Mouse (Mus musculus): ENCODE data around the gene Wdr77. TPM values are rescaled to one million over a fixed set of nuclear protein-coding genes. Genes with fewer than 3 reads are reported as not detected.

Wdr77 gene
- total and polyA plus RNA-seq, 2 experiments from 2014 or later, result 65.1 to 88.1 TPM

- no peak for TF ChIP-seq CTCF (IDR thresholded peaks at IDR 0.05)
- Histone ChIP-seq H3K9me3 (ENCODE audit: low read length) (no peaks in the 10 kb centered on the region), H3K9ac (replicated peaks; ENCODE audit: low read length, poor library complexity, severe bottlenecking) (no peak overlapping the region), H3K27ac (ENCODE audit: low read depth, low read length) (no peak overlapping the region), H3K4me3 (ENCODE audit: low read depth, low read length) (no peak overlapping the region), H3K27me3 (ENCODE audit: insufficient read depth, low read length) (no peaks in the 10 kb centered on the region), H3K4me2 (ENCODE audit: low read depth, low read length, poor library complexity, severe bottlenecking) (no peak overlapping the region), H3K4me1 (ENCODE audit: insufficient read depth, low read length) (no peaks in the 10 kb centered on the region), H3K36me3 (ENCODE audit: insufficient read depth, low read length) (0 out of 2 replicates have a peak, but pooled peaks cover 2% of the 10 kb centered on the region)
- ATAC-seq (ENCODE audit: low FRiP score), result no peak
- peak; percentile 41 for DNase-seq (ENCODE audit: low spot score)
- WGBS, result 73% methylated on average over 5 of the region's 5 CpGs
Observed at GRCm38 (mm10) chr3:105935033-105935432, 24.1 kb upstream of the Wdr77 start.

- 94% methylated on average over 4 of the region's 4 CpGs for WGBS
- ATAC-seq (ENCODE audit: low FRiP score) (no peak), DNase-seq (ENCODE audit: low spot score) (no peak)
- TF ChIP-seq CTCF (IDR thresholded peaks at IDR 0.05), result no peak
- Histone ChIP-seq H3K9me3 (ENCODE audit: low read length) (no peaks in the 10 kb centered on the region), H3K9ac (replicated peaks; ENCODE audit: low read length, poor library complexity, severe bottlenecking) (no peak overlapping the region), H3K27ac (ENCODE audit: low read depth, low read length) (no peak overlapping the region), H3K27me3 (ENCODE audit: insufficient read depth, low read length) (no peaks in the 10 kb centered on the region), H3K4me1 (ENCODE audit: insufficient read depth, low read length) (no peaks in the 10 kb centered on the region), H3K36me3 (ENCODE audit: insufficient read depth, low read length) (peaks cover 5% of the 10 kb centered on the region; the same call in 1 of the 2 replicates), H3K4me3 (ENCODE audit: low read depth, low read length) (no peak overlapping the region), H3K4me2 (ENCODE audit: low read depth, low read length, poor library complexity, severe bottlenecking) (no peak overlapping the region)
Observed at GRCm38 (mm10) chr3:105936111-105936510, 23.1 kb upstream of the Wdr77 start.

- 94% methylated on average over 7 of the region's 7 CpGs for WGBS
- no peaks in the 10 kb centered on the region for H3K27me3 ChIP-seq (ENCODE audit: insufficient read depth, low read length)
- no peaks in the 10 kb centered on the region for H3K4me1 ChIP-seq (ENCODE audit: insufficient read depth, low read length)
- ATAC-seq (ENCODE audit: low FRiP score), result no peak
- no peak for TF ChIP-seq CTCF (IDR thresholded peaks at IDR 0.05)
- H3K27ac ChIP-seq (ENCODE audit: low read depth, low read length), result no peak overlapping the region
- no peak for DNase-seq (ENCODE audit: low spot score)
- no peak overlapping the region for H3K4me2 ChIP-seq (ENCODE audit: low read depth, low read length, poor library complexity, severe bottlenecking)
- peaks cover 27% of the 10 kb centered on the region for H3K36me3 ChIP-seq (ENCODE audit: insufficient read depth, low read length)
- no peaks in the 10 kb centered on the region for H3K9me3 ChIP-seq (ENCODE audit: low read length)
- no peak overlapping the region for H3K4me3 ChIP-seq (ENCODE audit: low read depth, low read length)
- no peak overlapping the region for H3K9ac ChIP-seq (replicated peaks; ENCODE audit: low read length, poor library complexity, severe bottlenecking)
Observed at GRCm38 (mm10) chr3:105951348-105951747, 7.8 kb upstream of the Wdr77 start.

DNA sequence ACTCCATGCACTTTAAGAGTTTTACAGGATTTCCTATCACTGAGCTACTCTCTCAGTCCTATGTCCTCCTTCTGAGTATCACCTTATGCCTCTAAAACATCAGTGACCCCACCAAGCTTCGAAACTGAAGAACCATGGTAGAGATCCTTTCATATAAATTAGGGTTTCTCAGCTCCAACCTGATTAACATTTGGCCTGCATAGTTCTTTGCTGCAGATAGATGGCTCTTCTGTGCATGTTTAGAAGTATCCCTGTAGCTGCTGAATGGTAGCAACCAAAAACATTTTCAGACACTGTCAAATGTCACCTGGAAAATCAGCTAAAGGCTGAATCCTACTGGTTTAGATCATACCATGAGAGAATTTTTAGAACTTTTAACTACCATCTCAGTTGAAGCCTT lies 1.9 kb upstream of the Wdr77 start:
- no peak for DNase-seq (ENCODE audit: low spot score)
- no peaks in the 10 kb centered on the region for H3K27me3 ChIP-seq (ENCODE audit: insufficient read depth, low read length)
- no peak overlapping the region for H3K27ac ChIP-seq (ENCODE audit: low read depth, low read length)
- no peaks in the 10 kb centered on the region for H3K9me3 ChIP-seq (ENCODE audit: low read length)
- peaks cover 15% of the 10 kb centered on the region for H3K36me3 ChIP-seq (ENCODE audit: insufficient read depth, low read length)
- H3K4me1 ChIP-seq (ENCODE audit: insufficient read depth, low read length), result 0 out of 2 replicates have a peak, but pooled peaks cover 4% of the 10 kb centered on the region
- H3K9ac ChIP-seq (replicated peaks; ENCODE audit: low read length, poor library complexity, severe bottlenecking), result 0 out of 2 replicates have a peak overlapping the region, but pooled peaks have one; percentile 19
- no peak overlapping the region for H3K4me3 ChIP-seq (ENCODE audit: low read depth, low read length)
- no peak for ATAC-seq (ENCODE audit: low FRiP score)
- H3K4me2 ChIP-seq (ENCODE audit: low read depth, low read length, poor library complexity, severe bottlenecking), result no peak overlapping the region
- peak; percentile 60 for TF ChIP-seq CTCF (IDR thresholded peaks at IDR 0.05)
- 92% methylated on average over 1 of the region's 1 CpGs for WGBS

DNA sequence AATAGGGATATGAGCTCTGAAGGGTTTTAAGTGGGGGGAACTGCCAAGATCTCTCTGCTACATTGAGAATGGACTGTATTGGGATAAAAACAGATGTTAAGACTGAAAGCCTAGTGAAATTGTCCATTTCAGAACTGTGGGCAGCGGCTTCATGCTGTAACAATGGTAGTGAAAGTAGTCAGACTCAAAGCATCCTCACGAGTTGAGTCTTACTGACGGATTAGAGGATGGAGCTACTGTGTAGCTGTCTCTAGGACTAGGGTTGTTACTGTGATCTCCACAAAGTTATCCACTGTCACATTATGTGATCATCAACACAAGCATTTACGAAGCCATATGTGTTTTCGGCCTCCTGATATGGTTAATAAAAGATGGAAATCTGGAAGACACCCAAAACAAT lies 965 bp upstream of the Wdr77 start:
- peak overlapping the region; percentile 50 for H3K4me2 ChIP-seq (ENCODE audit: low read depth, low read length, poor library complexity, severe bottlenecking)
- ATAC-seq (ENCODE audit: low FRiP score), result no peak
- WGBS, result 40% methylated on average over 5 of the region's 5 CpGs
- peaks cover 21% of the 10 kb centered on the region for H3K36me3 ChIP-seq (ENCODE audit: insufficient read depth, low read length)
- no peak for TF ChIP-seq CTCF (IDR thresholded peaks at IDR 0.05)
- H3K27me3 ChIP-seq (ENCODE audit: insufficient read depth, low read length), result no peaks in the 10 kb centered on the region
- H3K27ac ChIP-seq (ENCODE audit: low read depth, low read length), result peak overlapping the region; percentile 86; the same call in 1 of the 2 replicates
- H3K4me1 ChIP-seq (ENCODE audit: insufficient read depth, low read length), result 0 out of 2 replicates have a peak, but pooled peaks cover 4% of the 10 kb centered on the region
- H3K9me3 ChIP-seq (ENCODE audit: low read length), result no peaks in the 10 kb centered on the region
- H3K4me3 ChIP-seq (ENCODE audit: low read depth, low read length), result peak overlapping the region; percentile 95
- no peak for DNase-seq (ENCODE audit: low spot score)
- H3K9ac ChIP-seq (replicated peaks; ENCODE audit: low read length, poor library complexity, severe bottlenecking), result peak overlapping the region; percentile 99

GRCm38 (mm10) chr3:105959585-105959984 lies 416 bp downstream of the Wdr77 start:
- Histone ChIP-seq H3K36me3 (ENCODE audit: insufficient read depth, low read length) (peaks cover 28% of the 10 kb centered on the region), H3K4me3 (ENCODE audit: low read depth, low read length) (peak overlapping the region; percentile 95), H3K9me3 (ENCODE audit: low read length) (no peaks in the 10 kb centered on the region), H3K4me2 (ENCODE audit: low read depth, low read length, poor library complexity, severe bottlenecking) (peak overlapping the region; percentile 73), H3K9ac (replicated peaks; ENCODE audit: low read length, poor library complexity, severe bottlenecking) (peak overlapping the region; percentile 91), H3K27me3 (ENCODE audit: insufficient read depth, low read length) (no peaks in the 10 kb centered on the region), H3K27ac (ENCODE audit: low read depth, low read length) (peak overlapping the region; percentile 85), H3K4me1 (ENCODE audit: insufficient read depth, low read length) (0 out of 2 replicates have a peak, but pooled peaks cover 4% of the 10 kb centered on the region)
- TF ChIP-seq CTCF (IDR thresholded peaks at IDR 0.05), result no peak; the same call in 1 of the 2 replicates
- ATAC-seq (ENCODE audit: low FRiP score) (peak; percentile 67), DNase-seq (ENCODE audit: low spot score) (peak; percentile 57)
- under 1% methylated on average over 23 of the region's 26 CpGs for WGBS

Data from midbrain, postnatal 0 days (tissue).